Mouse (Mus musculus) neural tube, embryonic 12.5 days (tissue): Measurements from ENCODE around the gene Lingo4. TPM values are rescaled to one million over a fixed set of nuclear protein-coding genes. Genes with fewer than 3 reads are reported as not detected.

Source experiments
- ATAC-seq: fragments of 200-750 bp; cut with Nextera tagmentation; 2 replicates; pipeline ENCODE4 v1.8.0; 2017; ENCODE audit warnings: low read depth, mild to moderate bottlenecking, moderate TSS enrichment, moderate library complexity; ENCODE audit not compliant: low FRiP score
- H3K27ac ChIP-seq: fragments of 300-500 bp; sonication (generic); 2 replicates; pipeline ENCODE4 v1.5.1; 2016
- H3K27me3 ChIP-seq: fragments of 300-500 bp; sonication (generic); replicated peaks from 2 replicates; pipeline ENCODE4 v1.6.1; 2016; ENCODE audit warnings: mild to moderate bottlenecking
- H3K36me3 ChIP-seq: fragments of 300-500 bp; sonication (generic); 2 replicates; pipeline ENCODE4 v1.6.1; 2016; ENCODE audit warnings: mild to moderate bottlenecking
- H3K4me1 ChIP-seq: fragments of 300-500 bp; sonication (generic); 2 replicates; pipeline ENCODE4 v1.6.1; 2016
- H3K4me2 ChIP-seq: fragments of 300-500 bp; sonication (generic); replicated peaks from 2 replicates; pipeline ENCODE4 v1.6.1; 2016; ENCODE audit warnings: mild to moderate bottlenecking
- H3K4me3 ChIP-seq: fragments of 300-500 bp; sonication (generic); 2 replicates; pipeline ENCODE4 v1.5.1; 2016
- H3K9ac ChIP-seq: fragments of 300-500 bp; sonication (generic); 2 replicates; pipeline ENCODE4 v1.6.1; 2016; ENCODE audit warnings: mild to moderate bottlenecking
- H3K9me3 ChIP-seq: fragments of 300-500 bp; sonication (generic); 2 replicates; pipeline ENCODE4 v1.6.1; 2016; ENCODE audit warnings: mild to moderate bottlenecking
- WGBS: fragments of 180-500 bp; shearing (Covaris S2); methylation state at CpG from one replicate; pipeline ENCODE4 v1.1.7; 2016; 5-methylcytosine and 5-hydroxymethylcytosine counted together
- polyA plus RNA-seq: library from polyadenylated mRNA; unstranded; fragments of >200 nt; fragmentation: Nextera tagmentation; extraction: Ambion mirVana; gene quantifications from 2 replicates; pipeline ENCODE4 v1.2.1, GENCODE M21; 2016

Lingo4 gene
- polyA plus RNA-seq, 1 experiment from 2014 or later, result 0.51 TPM

DNA sequence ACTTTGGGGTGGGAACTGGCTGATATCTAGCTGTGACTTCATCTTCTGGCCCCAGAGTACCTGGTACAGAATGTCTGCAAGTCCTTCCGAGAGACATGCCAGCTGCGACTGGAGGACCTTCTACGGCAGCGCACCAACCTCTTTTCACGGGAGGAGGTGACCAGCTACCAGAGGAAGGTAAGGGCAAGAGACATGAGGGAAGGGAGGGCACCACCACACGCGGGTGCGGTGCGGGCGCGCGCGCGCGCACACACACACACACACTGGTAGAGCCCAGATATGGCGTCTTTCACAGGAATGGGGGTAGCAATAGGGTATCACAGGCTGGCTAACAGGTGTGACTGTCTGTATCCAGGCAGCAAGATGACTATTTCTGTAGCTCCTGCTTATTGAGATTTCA lies 8.9 kb upstream of the Lingo4 start:
- Histone ChIP-seq H3K27me3 (no peaks in the 10 kb centered on the region), H3K36me3 (no peaks in the 10 kb centered on the region), H3K4me2 (no peak overlapping the region), H3K4me3 (no peak overlapping the region), H3K9me3 (no peaks in the 10 kb centered on the region), H3K4me1 (no peaks in the 10 kb centered on the region), H3K9ac (no peak overlapping the region), H3K27ac (no peak overlapping the region)
- no peak for ATAC-seq
- 93% methylated on average over 16 of the region's 16 CpGs for WGBS

DNA sequence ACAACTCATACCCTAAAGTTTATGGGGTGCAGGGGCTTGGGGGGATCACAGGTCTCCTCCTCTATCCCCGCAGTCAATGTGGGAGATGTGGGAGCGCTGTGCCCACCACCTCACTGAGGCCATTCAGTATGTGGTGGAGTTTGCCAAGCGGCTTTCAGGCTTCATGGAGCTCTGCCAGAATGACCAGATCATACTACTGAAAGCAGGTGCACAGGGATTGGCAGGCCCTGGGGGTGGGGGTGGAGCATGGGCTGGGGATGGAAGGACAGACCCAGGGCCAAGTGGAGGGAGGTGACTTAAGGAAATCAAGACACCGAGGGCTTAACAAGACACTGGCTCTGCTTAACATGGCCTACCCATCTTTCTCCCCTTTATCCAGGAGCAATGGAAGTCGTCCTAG lies 7.3 kb upstream of the Lingo4 start:
- 86% methylated on average over 5 of the region's 5 CpGs for WGBS
- Histone ChIP-seq H3K9ac (no peak overlapping the region), H3K4me2 (no peak overlapping the region), H3K27ac (no peak overlapping the region), H3K4me1 (no peaks in the 10 kb centered on the region), H3K4me3 (no peak overlapping the region), H3K36me3 (no peaks in the 10 kb centered on the region), H3K27me3 (no peaks in the 10 kb centered on the region), H3K9me3 (no peaks in the 10 kb centered on the region)
- ATAC-seq, result no peak

DNA sequence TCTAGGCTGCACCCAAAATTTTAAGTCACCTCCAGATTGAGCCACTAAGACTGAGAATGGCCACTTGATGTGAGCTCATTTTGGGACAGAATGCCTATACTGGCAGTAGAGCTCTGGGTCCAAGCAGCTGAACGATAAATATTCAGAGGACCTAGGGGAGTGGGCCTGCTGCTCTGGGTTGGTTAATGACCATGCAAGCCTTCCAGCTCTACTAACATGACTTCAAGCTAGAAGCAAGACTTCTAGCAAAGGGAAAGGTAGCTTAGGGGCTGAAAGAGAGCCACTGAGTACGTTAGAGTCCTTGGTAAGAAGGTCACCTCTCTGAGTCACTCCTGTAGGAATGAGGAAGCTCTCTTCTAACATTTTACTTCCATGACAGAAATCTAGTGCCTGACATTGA lies 6.2 kb upstream of the Lingo4 start:
- Histone ChIP-seq H3K4me1 (no peaks in the 10 kb centered on the region), H3K27ac (no peak overlapping the region), H3K4me2 (no peak overlapping the region), H3K36me3 (no peaks in the 10 kb centered on the region), H3K4me3 (no peak overlapping the region), H3K9me3 (no peaks in the 10 kb centered on the region), H3K27me3 (peaks cover 2% of the 10 kb centered on the region; the same call in 1 of the 2 replicates), H3K9ac (no peak overlapping the region)
- 87% methylated on average over 2 of the region's 2 CpGs for WGBS
- ATAC-seq, result no peak

DNA sequence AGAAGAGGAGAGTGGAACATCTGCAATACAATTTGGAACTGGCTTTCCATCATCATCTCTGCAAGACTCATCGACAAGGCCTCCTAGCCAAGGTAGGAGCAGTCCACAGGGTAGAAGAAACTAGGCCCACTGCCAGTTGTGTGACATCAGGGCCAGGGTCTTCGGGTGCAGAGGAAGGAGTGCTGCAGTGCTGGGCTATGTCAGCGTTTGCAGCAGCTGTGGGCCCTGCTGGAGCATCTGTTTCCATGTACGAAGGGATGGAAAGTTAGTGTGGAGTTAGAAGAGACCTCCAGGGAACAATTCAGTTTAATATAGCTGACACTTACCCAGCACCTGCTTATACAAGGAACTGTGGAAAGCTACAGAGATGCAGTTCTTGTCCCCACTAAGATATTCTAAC lies 5.3 kb upstream of the Lingo4 start:
- no peaks in the 10 kb centered on the region for H3K36me3 ChIP-seq

DNA sequence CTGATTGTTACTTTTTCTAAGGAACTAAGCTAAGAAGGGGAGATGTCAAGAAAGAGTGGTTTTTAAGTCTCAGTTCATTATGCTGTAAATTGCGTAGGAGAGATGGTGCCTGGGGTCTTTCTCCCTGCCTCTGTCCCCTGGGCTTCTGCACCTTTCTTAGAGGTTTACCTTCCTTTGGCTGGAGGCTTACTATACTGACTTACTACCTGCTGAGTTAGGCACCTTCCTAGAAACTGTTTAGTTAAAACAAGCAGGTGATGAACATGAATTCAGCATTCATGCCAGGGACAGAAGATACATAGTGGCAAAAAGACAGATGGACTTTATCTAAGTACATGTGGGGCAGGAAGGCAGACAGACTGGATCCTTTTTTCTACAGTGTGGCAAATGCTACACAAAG lies 2.0 kb upstream of the Lingo4 start:
- H3K36me3 ChIP-seq, result no peaks in the 10 kb centered on the region
- no peaks in the 10 kb centered on the region for H3K9me3 ChIP-seq
- ATAC-seq, result no peak
- no peak overlapping the region for H3K4me2 ChIP-seq
- H3K27ac ChIP-seq, result no peak overlapping the region
- 80% methylated on average over 1 of the region's 1 CpGs for WGBS
- peaks cover 5% of the 10 kb centered on the region; the same call in 1 of the 2 replicates for H3K27me3 ChIP-seq
- H3K9ac ChIP-seq, result no peak overlapping the region
- H3K4me3 ChIP-seq, result no peak overlapping the region
- H3K4me1 ChIP-seq, result peaks cover 17% of the 10 kb centered on the region

More for the DNA sequence above, 5.3 kb upstream of the Lingo4 start:
- H3K4me2 ChIP-seq, result no peak overlapping the region
- H3K27me3 ChIP-seq, result peaks cover 5% of the 10 kb centered on the region; the same call in 1 of the 2 replicates
- no peaks in the 10 kb centered on the region for H3K9me3 ChIP-seq
- WGBS, result 75% methylated on average over 4 of the region's 4 CpGs
- ATAC-seq, result no peak
- H3K4me3 ChIP-seq, result no peak overlapping the region
- no peak overlapping the region for H3K27ac ChIP-seq
- H3K4me1 ChIP-seq, result no peaks in the 10 kb centered on the region
- no peak overlapping the region for H3K9ac ChIP-seq

DNA sequence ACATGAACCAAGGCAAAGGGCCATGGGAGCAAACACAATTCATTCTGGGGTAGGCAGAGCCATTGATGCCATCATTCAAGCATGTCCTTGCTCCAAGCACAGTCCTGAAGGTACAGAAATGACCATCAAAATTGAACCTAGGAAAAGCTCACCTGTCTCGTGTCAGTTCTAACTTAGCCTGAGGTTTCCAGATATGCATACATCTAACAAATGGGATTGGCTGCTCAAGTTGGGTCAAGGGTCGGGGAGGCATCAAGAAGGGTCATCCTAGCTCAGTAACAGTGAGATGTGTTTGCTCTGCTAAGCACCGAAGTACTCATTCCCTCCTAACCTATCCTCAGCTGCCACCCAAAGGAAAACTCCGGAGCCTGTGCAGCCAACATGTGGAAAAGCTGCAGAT lies 1.5 kb upstream of the Lingo4 start:
- Histone ChIP-seq H3K27me3 (peaks cover 8% of the 10 kb centered on the region; the same call in 1 of the 2 replicates), H3K27ac (no peak overlapping the region), H3K4me1 (peaks cover 17% of the 10 kb centered on the region), H3K9me3 (no peaks in the 10 kb centered on the region), H3K4me2 (no peak overlapping the region), H3K4me3 (no peak overlapping the region), H3K9ac (no peak overlapping the region), H3K36me3 (no peaks in the 10 kb centered on the region)
- WGBS, result 89% methylated on average over 4 of the region's 4 CpGs
- ATAC-seq, result no peak

DNA sequence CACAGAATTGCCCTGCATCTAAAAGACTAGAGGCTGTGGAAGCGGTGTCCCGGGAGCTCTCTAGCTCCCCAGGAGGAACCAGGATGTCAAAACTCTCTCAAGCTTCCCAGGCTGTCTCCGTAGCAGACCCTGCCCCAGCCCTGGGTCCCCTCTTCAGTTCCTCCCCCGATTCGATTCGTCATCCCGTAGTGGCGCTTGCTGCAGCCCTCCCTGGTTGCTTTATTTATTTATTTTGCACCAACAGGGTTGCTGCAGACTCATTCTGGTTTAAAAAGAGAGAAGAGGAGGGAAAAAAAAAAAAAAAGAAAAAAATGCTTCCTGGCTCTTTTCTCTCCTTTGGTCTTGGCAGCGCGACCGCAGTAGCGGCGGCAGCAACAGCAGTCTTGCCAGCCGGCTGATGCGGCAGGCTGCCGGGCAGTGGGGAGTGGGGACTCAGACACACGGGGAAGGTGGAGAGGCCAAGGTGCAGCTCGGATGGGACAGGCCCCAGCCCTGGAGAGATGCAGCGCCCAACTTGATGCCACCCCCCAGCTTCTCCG lies 695 bp downstream of the Lingo4 start:
- 1% methylated on average over 20 of the region's 20 CpGs for WGBS
- Histone ChIP-seq H3K4me1 (peaks cover 17% of the 10 kb centered on the region), H3K4me3 (peak overlapping the region; percentile 31), H3K27ac (no peak overlapping the region), H3K36me3 (no peaks in the 10 kb centered on the region), H3K27me3 (peaks cover 8% of the 10 kb centered on the region; the same call in 1 of the 2 replicates), H3K9me3 (no peaks in the 10 kb centered on the region), H3K4me2 (peak overlapping the region; percentile 71), H3K9ac (peak overlapping the region; percentile 45; the same call in 1 of the 2 replicates)
- ATAC-seq, result no peak; the same call in none of the 2 replicates

DNA sequence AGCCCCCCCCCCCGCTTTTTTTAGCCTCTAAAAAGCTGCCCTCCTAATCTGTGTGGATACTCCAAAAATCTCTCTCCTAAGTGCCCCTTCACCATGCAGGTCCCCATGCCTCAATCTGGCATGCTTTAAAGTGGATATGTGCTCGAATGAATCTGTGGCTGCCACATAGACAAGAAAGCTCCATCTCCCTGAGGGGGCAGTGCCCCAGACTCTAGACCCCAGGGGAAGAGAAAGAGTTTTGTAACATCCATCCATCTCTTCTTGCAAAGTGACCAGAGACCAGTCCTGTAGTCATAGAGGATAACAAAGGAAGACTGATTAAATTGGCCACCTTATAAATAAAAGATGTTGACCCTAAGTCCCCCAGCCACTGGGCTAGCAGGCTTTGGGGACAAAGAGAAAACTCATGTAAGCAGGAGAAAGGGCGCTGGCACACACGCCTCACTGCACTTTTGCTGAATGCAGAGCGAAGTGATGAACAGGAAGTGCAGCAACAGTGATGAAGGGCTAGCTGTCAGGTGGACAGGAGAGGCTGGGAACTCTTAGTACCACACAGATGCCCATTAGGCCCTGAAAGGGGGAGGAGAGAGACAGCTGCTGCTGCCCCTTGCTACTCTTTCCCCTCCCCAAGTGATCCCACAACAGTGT lies 1.5 kb downstream of the Lingo4 start:
- H3K9ac ChIP-seq, result peak overlapping the region; percentile 45; the same call in 1 of the 2 replicates
- H3K9me3 ChIP-seq, result no peaks in the 10 kb centered on the region
- H3K4me2 ChIP-seq, result peak overlapping the region; percentile 71
- no peak overlapping the region for H3K27ac ChIP-seq
- H3K4me3 ChIP-seq, result no peak overlapping the region
- H3K27me3 ChIP-seq, result peaks cover 8% of the 10 kb centered on the region; the same call in 1 of the 2 replicates
- WGBS, result 18% methylated on average over 5 of the region's 5 CpGs
- H3K36me3 ChIP-seq, result no peaks in the 10 kb centered on the region
- H3K4me1 ChIP-seq, result peaks cover 24% of the 10 kb centered on the region
- ATAC-seq, result peak; percentile 17; the same call in 1 of the 2 replicates

DNA sequence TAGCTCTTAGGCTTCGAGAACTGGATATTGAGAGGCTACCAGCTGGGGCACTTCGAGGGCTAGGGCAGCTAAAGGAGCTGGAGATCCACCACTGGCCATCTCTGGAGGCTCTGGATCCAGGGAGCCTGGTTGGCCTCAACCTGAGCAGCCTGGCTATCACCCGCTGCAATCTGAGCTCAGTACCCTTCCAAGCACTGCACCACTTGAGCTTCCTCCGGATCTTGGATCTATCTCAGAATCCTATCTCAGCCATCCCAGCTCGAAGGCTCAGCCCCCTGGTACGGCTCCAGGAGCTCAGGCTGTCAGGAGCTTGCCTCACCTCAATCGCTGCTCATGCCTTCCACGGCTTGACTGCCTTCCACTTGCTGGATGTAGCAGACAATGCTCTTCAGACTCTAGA lies 4.1 kb downstream of the Lingo4 start:
- Histone ChIP-seq H3K9me3 (no peaks in the 10 kb centered on the region), H3K4me2 (no peak overlapping the region), H3K36me3 (no peaks in the 10 kb centered on the region), H3K27me3 (peaks cover 2% of the 10 kb centered on the region; the same call in 1 of the 2 replicates), H3K27ac (no peak overlapping the region), H3K4me1 (peaks cover 25% of the 10 kb centered on the region), H3K4me3 (no peak overlapping the region), H3K9ac (no peak overlapping the region)
- 80% methylated on average over 8 of the region's 8 CpGs for WGBS
- ATAC-seq, result no peak

DNA sequence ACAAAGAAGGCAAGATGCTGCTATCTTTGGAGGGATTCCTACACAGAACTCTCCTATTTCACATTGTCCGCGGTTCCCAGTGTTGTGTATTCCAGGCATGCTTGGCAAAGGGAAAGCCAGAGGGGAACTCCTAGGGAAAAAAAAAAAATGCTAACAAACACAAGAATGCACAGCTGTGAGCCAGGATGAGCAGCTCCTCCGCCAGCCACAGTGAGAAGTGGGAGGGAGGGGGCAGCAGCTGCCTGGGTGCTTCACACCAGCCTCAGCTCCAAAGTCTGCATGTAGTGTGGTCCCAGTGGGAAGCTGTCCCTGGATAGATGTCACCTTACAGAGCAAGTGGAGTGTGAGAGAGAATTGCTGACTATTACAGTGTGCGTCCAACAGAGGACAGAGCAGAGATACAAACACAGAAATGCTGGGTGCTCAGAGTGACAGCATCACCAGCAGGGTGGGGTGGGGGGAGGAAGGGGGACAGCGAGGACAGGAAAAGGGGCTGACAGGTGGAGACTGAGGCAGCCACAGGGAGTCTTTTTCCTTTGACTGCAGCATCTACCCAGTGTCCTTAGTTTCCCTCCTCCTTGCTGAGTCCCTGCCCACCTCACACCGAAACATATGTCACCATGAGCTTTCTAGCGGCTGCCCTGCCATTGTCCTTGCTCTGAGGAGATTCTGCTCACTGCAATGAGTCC lies 6.2 kb downstream of the Lingo4 start:
- no peak for ATAC-seq
- 0 out of 2 replicates have a peak overlapping the region, but pooled peaks have one; percentile 35 for H3K9ac ChIP-seq
- H3K27ac ChIP-seq, result no peak overlapping the region

DNA sequence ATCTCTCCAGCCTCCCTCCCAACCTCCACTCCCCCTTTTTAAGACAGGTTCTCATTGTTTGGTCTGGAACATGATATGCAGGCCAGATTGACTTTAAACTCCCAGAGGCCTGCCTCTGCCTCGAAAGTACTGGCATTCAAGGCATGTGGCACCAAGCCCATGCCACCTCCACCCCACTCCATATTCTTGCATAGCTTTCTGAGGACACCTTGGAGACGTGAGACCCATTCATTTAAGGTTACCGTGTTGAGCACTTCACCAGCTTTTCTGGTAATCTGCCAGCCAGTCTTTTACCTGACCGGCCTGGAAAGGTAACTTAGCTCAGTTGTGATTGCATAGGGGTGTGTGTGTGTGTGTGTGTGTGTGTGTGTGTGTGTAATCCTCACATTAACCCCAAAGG lies 7.2 kb downstream of the Lingo4 start:
- Histone ChIP-seq H3K4me2 (no peak overlapping the region), H3K27ac (no peak overlapping the region), H3K36me3 (no peaks in the 10 kb centered on the region), H3K4me1 (peaks cover 9% of the 10 kb centered on the region; the same call in 1 of the 2 replicates), H3K27me3 (peaks cover 2% of the 10 kb centered on the region; the same call in 1 of the 2 replicates), H3K4me3 (no peak overlapping the region), H3K9ac (no peak overlapping the region), H3K9me3 (no peaks in the 10 kb centered on the region)
- 78% methylated on average over 4 of the region's 4 CpGs for WGBS
- ATAC-seq, result no peak

More for the DNA sequence above, 6.2 kb downstream of the Lingo4 start:
- H3K4me1 ChIP-seq, result peaks cover 17% of the 10 kb centered on the region
- no peaks in the 10 kb centered on the region for H3K36me3 ChIP-seq
- H3K9me3 ChIP-seq, result no peaks in the 10 kb centered on the region
- H3K4me2 ChIP-seq, result no peak overlapping the region
- 23% methylated on average over 7 of the region's 7 CpGs for WGBS
- peaks cover 2% of the 10 kb centered on the region; the same call in 1 of the 2 replicates for H3K27me3 ChIP-seq
- no peak overlapping the region for H3K4me3 ChIP-seq

DNA sequence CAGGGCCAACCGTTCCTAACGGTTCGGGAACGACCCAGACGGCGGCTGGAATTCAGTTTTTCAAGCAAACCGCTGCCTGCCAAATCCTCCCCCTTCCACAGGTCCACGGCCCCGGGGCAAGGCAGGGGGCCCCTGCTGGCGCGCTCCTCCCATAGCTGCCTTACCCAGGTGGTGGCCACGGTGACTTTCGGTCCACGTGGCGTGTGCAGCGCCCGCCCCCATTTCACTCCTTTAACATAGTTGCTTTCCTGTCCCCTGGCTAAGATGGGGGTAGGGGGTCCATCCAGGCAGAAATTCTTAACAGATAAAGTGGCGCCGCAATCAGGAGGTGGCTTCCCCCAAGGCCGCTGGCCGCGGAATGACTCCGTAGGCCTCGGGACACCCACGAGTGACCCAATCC lies 14.2 kb downstream of the Lingo4 start:
- Histone ChIP-seq H3K4me1 (peaks cover 5% of the 10 kb centered on the region), H3K36me3 (no peaks in the 10 kb centered on the region), H3K27ac (no peak overlapping the region), H3K4me2 (peak overlapping the region; percentile 91), H3K4me3 (peak overlapping the region; percentile 51), H3K27me3 (no peaks in the 10 kb centered on the region), H3K9me3 (no peaks in the 10 kb centered on the region), H3K9ac (peak overlapping the region; percentile 57)
- WGBS, result 8% methylated on average over 25 of the region's 25 CpGs
- peak; percentile 70 for ATAC-seq
